Mouse (Mus musculus) lung, postnatal 0 days (tissue): ENCODE results near the gene Mmp24.

ENCODE experiments used
- CTCF ChIP-seq: IDR thresholded peaks from 2 replicates; pipeline ENCODE4 v1.5.1; 2016; ENCODE audit warnings: antibody characterized with exemption, mild to moderate bottlenecking
- EP300 ChIP-seq: IDR thresholded peaks from 2 replicates; pipeline ENCODE4 v1.6.1; 2016; ENCODE audit warnings: antibody characterized with exemption, mild to moderate bottlenecking, control low read depth

GRCm38 (mm10) chr2:155848291-155848690 lies 73.1 kb downstream of the Mmp24 start:
- peak; percentile 97 for TF ChIP-seq CTCF
- no peak for TF ChIP-seq EP300
